Mouse (Mus musculus): ENCODE data around the gene Noct. TPM values are rescaled to one million over a fixed set of nuclear protein-coding genes. Genes with fewer than 3 reads are reported as not detected.
"Not testable (repeated sequence)": the region's sequence is repeated elsewhere in the genome, so short reads cannot be mapped to it uniquely, and the experiment has no call there.

Gene Noct
- polyA plus RNA-seq, 2 experiments, result 19.0 to 25.5 TPM

GRCm38 (mm10) chr3:51182455-51182854 is 41.8 kb upstream of the Noct start:
- DNase-seq (ENCODE audit: low read depth in 3 of 3, low spot score in 3 of 3) (no peak), ATAC-seq (ENCODE audit: insufficient read depth) (no peak)
- H3K9me3 ChIP-seq (ENCODE audit: control insufficient read depth, low read length), result no peaks in the 10 kb centered on the region
- peaks cover 2 to 6% of the 10 kb centered on the region in 2 experiments; a peak in 1 of 4 replicates for H3K4me1 ChIP-seq (replicated peaks; ENCODE audit: control insufficient read depth in 2 of 2, insufficient read depth in 2 of 2, low read length in 1 of 2)
- no peak overlapping the region for H3K27ac ChIP-seq
- no peak for TF ChIP-seq EP300 (IDR thresholded peaks at IDR 0.05; ENCODE audit: low read depth)
- no peak for TF ChIP-seq CTCF (IDR thresholded peaks at IDR 0.05; ENCODE audit: low read depth)
- no peak overlapping the region for H3K4me3 ChIP-seq (ENCODE audit: insufficient read depth in 1 of 2, low read depth in 2 of 2, low read length in 2 of 2)
- no peak overlapping the region for H3K4me2 ChIP-seq (ENCODE audit: low read depth)
- WGBS (ENCODE audit: insufficient replicate concordance), result 64% methylated on average over 5 of the region's 5 CpGs
- no peak overlapping the region for H3K9ac ChIP-seq (replicated peaks)
- H3K27me3 ChIP-seq (ENCODE audit: control insufficient read depth, insufficient read depth, low read length), result no peaks in the 10 kb centered on the region
- no peaks in the 10 kb centered on the region for H3K36me3 ChIP-seq (replicated peaks; ENCODE audit: control insufficient read depth, insufficient read depth, low read depth)

DNA sequence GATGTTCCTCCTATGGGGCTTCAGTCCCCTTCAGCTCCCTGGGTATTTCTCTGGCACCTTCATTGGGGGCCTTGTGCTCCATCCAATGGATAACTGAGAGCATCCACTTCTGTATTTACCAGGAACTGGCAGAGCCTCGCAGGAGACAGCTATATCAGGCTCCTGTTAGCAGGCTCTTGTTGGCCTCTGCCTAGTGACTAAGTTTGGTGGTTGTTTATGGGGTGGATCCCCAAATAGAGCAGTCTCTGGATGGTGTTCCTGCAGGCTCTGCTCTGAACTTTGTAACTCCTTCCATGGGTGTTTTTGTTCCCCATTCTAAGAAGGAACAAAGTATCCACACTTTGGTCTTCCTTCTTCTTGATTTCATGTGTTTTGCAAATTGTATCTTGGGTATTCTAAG is 40.7 kb upstream of the Noct start:
- not testable (repeated sequence) for H3K9me3 ChIP-seq (ENCODE audit: control insufficient read depth, low read length); H3K27ac ChIP-seq; H3K27me3 ChIP-seq (ENCODE audit: control insufficient read depth, insufficient read depth, low read length); H3K4me1 ChIP-seq (replicated peaks; ENCODE audit: control insufficient read depth in 2 of 2, insufficient read depth in 2 of 2, low read length in 1 of 2); H3K36me3 ChIP-seq (replicated peaks; ENCODE audit: control insufficient read depth, insufficient read depth, low read depth); H3K9ac ChIP-seq (replicated peaks); H3K4me2 ChIP-seq (ENCODE audit: low read depth); ATAC-seq (ENCODE audit: insufficient read depth); H3K4me3 ChIP-seq (ENCODE audit: insufficient read depth in 1 of 2, low read depth in 2 of 2, low read length in 2 of 2); DNase-seq (ENCODE audit: low read depth in 3 of 3, low spot score in 3 of 3)
- WGBS (ENCODE audit: insufficient replicate concordance), result 31% methylated on average over 1 of the region's 1 CpGs

GRCm38 (mm10) chr3:51183967-51184366 is 40.3 kb upstream of the Noct start:
- not testable (repeated sequence) for H3K27me3 ChIP-seq (ENCODE audit: control insufficient read depth, insufficient read depth, low read length); DNase-seq (ENCODE audit: low read depth in 3 of 3, low spot score in 3 of 3); H3K4me3 ChIP-seq (ENCODE audit: insufficient read depth in 1 of 2, low read depth in 2 of 2, low read length in 2 of 2); H3K9me3 ChIP-seq (ENCODE audit: control insufficient read depth, low read length); ATAC-seq (ENCODE audit: insufficient read depth); H3K4me2 ChIP-seq (ENCODE audit: low read depth); H3K9ac ChIP-seq (replicated peaks); H3K36me3 ChIP-seq (replicated peaks; ENCODE audit: control insufficient read depth, insufficient read depth, low read depth); H3K4me1 ChIP-seq (replicated peaks; ENCODE audit: control insufficient read depth in 2 of 2, insufficient read depth in 2 of 2, low read length in 1 of 2); H3K27ac ChIP-seq
- 80% methylated on average over 3 of the region's 3 CpGs for WGBS (ENCODE audit: insufficient replicate concordance)

DNA sequence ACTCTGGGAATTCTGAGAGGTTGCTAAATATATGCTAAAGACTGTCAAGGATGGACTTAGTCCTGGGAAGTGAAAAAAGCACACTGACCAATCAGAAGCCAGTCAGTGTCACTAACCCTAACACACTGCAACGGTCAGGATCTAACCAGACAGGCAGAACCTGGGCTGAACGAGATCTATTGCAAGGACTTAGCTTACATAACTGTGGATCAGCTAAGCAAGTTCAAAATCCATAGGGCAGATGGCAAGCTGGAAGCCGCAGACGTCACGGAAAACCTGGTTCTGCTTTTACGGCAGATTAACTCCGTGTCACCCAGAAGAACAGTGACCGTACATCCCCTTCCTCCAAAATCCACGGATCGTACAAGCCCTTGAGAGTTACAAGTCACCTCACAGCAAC is 39.5 kb upstream of the Noct start:
- Histone ChIP-seq H3K4me2 (ENCODE audit: low read depth) (no peak overlapping the region), H3K4me3 (ENCODE audit: insufficient read depth in 1 of 2, low read depth in 2 of 2, low read length in 2 of 2) (no peak overlapping the region), H3K27me3 (ENCODE audit: control insufficient read depth, insufficient read depth, low read length) (no peaks in the 10 kb centered on the region), H3K27ac (no peak overlapping the region), H3K9me3 (ENCODE audit: control insufficient read depth, low read length) (no peaks in the 10 kb centered on the region), H3K9ac (replicated peaks) (no peak overlapping the region), H3K4me1 (replicated peaks; ENCODE audit: control insufficient read depth in 2 of 2, insufficient read depth in 2 of 2, low read length in 1 of 2) (peaks cover 2 to 6% of the 10 kb centered on the region in 2 experiments; a peak in 1 of 4 replicates), H3K36me3 (replicated peaks; ENCODE audit: control insufficient read depth, insufficient read depth, low read depth) (no peaks in the 10 kb centered on the region)
- TF ChIP-seq CTCF (IDR thresholded peaks at IDR 0.05; ENCODE audit: low read depth) (no peak), EP300 (IDR thresholded peaks at IDR 0.05; ENCODE audit: low read depth) (no peak)
- WGBS (ENCODE audit: insufficient replicate concordance), result 68% methylated on average over 10 of the region's 10 CpGs
- ATAC-seq (ENCODE audit: insufficient read depth) (no peak), DNase-seq (ENCODE audit: low read depth in 3 of 3, low spot score in 3 of 3) (no peak)

DNA sequence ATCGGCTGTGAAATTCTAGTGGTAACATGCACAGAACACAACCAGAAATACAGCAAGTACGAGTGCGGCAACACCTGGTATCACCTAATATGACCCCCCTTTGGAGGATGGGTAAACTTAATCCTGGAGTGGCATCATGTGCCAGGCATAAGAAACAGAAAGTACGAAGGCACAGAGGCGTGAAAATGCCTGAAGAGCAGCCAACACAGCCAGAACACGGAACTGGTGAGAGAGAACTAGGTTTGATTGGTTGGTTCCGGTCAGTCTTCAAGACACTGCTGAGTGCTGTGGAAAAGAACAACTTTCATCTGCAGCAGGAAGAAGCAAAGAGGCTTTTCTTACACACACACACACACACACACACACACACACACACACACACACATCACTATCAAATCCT is 38.8 kb upstream of the Noct start:
- Histone ChIP-seq H3K9me3 (ENCODE audit: control insufficient read depth, low read length) (no peaks in the 10 kb centered on the region), H3K27me3 (ENCODE audit: control insufficient read depth, insufficient read depth, low read length) (no peaks in the 10 kb centered on the region), H3K27ac (no peak overlapping the region), H3K36me3 (replicated peaks; ENCODE audit: control insufficient read depth, insufficient read depth, low read depth) (no peaks in the 10 kb centered on the region), H3K4me1 (replicated peaks; ENCODE audit: control insufficient read depth in 2 of 2, insufficient read depth in 2 of 2, low read length in 1 of 2) (peaks cover 2 to 6% of the 10 kb centered on the region in 2 experiments; a peak in 1 of 4 replicates), H3K4me2 (ENCODE audit: low read depth) (no peak overlapping the region), H3K4me3 (ENCODE audit: insufficient read depth in 1 of 2, low read depth in 2 of 2, low read length in 2 of 2) (no peak overlapping the region), H3K9ac (replicated peaks) (no peak overlapping the region)
- DNase-seq (ENCODE audit: low read depth in 3 of 3, low spot score in 3 of 3), result no peak
- 72% methylated on average over 7 of the region's 7 CpGs for WGBS (ENCODE audit: insufficient replicate concordance)
- TF ChIP-seq CTCF (IDR thresholded peaks at IDR 0.05; ENCODE audit: low read depth), result no peak
- TF ChIP-seq EP300 (IDR thresholded peaks at IDR 0.05; ENCODE audit: low read depth), result no peak
- no peak for ATAC-seq (ENCODE audit: insufficient read depth)

- Histone ChIP-seq H3K36me3 (replicated peaks; ENCODE audit: control insufficient read depth, insufficient read depth, low read depth) (no peaks in the 10 kb centered on the region), H3K4me3 (ENCODE audit: insufficient read depth in 1 of 2, low read depth in 2 of 2, low read length in 2 of 2) (no peak overlapping the region), H3K4me2 (ENCODE audit: low read depth) (no peak overlapping the region), H3K9ac (replicated peaks) (no peak overlapping the region), H3K4me1 (replicated peaks; ENCODE audit: control insufficient read depth in 2 of 2, insufficient read depth in 2 of 2, low read length in 1 of 2) (no peaks in the 10 kb centered on the region; a peak in 1 of 4 replicates), H3K9me3 (ENCODE audit: control insufficient read depth, low read length) (no peaks in the 10 kb centered on the region), H3K27ac (no peak overlapping the region), H3K27me3 (ENCODE audit: control insufficient read depth, insufficient read depth, low read length) (no peaks in the 10 kb centered on the region)
- WGBS (ENCODE audit: insufficient replicate concordance), result 65% methylated on average over 6 of the region's 6 CpGs
- DNase-seq (ENCODE audit: low read depth in 3 of 3, low spot score in 3 of 3) (no peak), ATAC-seq (ENCODE audit: insufficient read depth) (no peak)
- TF ChIP-seq CTCF (IDR thresholded peaks at IDR 0.05; ENCODE audit: low read depth) (no peak), EP300 (IDR thresholded peaks at IDR 0.05; ENCODE audit: low read depth) (no peak)
These were observed 30.2 kb upstream of the Noct start for GRCm38 (mm10) chr3:51194075-51194474.

All from liver, embryonic 14.5 days (tissue).